Mouse (Mus musculus) small intestine, adult 2 months (tissue): ENCODE data around the gene Rimklb. TPM values are rescaled to one million over a fixed set of nuclear protein-coding genes. Genes with fewer than 3 reads are reported as not detected.

Source experiments
- H3K27ac ChIP-seq: fragments of 200-500 bp; 2 replicates; pipeline ENCODE4 v1.5.1; 2012; ENCODE audit warnings: low read depth, low read length, control low read depth, inconsistent platforms; ENCODE audit not compliant: insufficient read depth
- H3K27me3 ChIP-seq: fragments of 200-500 bp; 2 replicates; pipeline ENCODE4 v1.6.1; 2012; ENCODE audit warnings: mild to moderate bottlenecking, moderate library complexity, low read length, inconsistent platforms; ENCODE audit not compliant: control insufficient read depth, insufficient read depth
- H3K36me3 ChIP-seq: fragments of 200-500 bp; 2 replicates; pipeline ENCODE4 v1.6.1; 2012; ENCODE audit warnings: mild to moderate bottlenecking, low read length, control low read depth, inconsistent platforms; ENCODE audit not compliant: control insufficient read depth, insufficient read depth
- H3K4me1 ChIP-seq: fragments of 200-500 bp; 2 replicates; pipeline ENCODE4 v1.6.1; 2012; ENCODE audit warnings: low read length, inconsistent platforms, mixed read lengths; ENCODE audit not compliant: control insufficient read depth, insufficient read depth, insufficient read length
- H3K4me3 ChIP-seq: fragments of 200-500 bp; 2 replicates; pipeline ENCODE4 v1.5.1; 2012; ENCODE audit warnings: low read depth, mild to moderate bottlenecking, control low read depth, inconsistent platforms, low read length, moderate library complexity
- CTCF ChIP-seq: fragments of 200-500 bp; IDR thresholded peaks from 2 replicates; pipeline ENCODE4 v1.5.1; 2012; ENCODE audit warnings: low read depth, mild to moderate bottlenecking, control low read depth, inconsistent platforms, low read length, moderate library complexity, mixed read lengths; ENCODE audit not compliant: insufficient replicate concordance, insufficient read length; ENCODE audit errors: extremely low read depth
- POLR2A ChIP-seq: fragments of 200-500 bp; IDR thresholded peaks from 2 replicates; pipeline ENCODE4 v1.6.1; 2012; ENCODE audit warnings: low read depth, mild to moderate bottlenecking, control low read depth, inconsistent platforms, low read length, moderate library complexity
- WGBS: fragments of 180-500 bp; shearing (Covaris S2); methylation state at CpG from one replicate; pipeline ENCODE4 v1.1.7; 2018; 5-methylcytosine and 5-hydroxymethylcytosine counted together
- polyA plus RNA-seq: library from polyadenylated mRNA; depleted of rRNA; stranded (reverse); fragments of >200 nt; gene quantifications from 2 replicates; pipeline ENCODE4 v1.2.3, GENCODE M21; 2012

The Rimklb gene
- polyA plus RNA-seq, 1 experiment, result not detected

DNA sequence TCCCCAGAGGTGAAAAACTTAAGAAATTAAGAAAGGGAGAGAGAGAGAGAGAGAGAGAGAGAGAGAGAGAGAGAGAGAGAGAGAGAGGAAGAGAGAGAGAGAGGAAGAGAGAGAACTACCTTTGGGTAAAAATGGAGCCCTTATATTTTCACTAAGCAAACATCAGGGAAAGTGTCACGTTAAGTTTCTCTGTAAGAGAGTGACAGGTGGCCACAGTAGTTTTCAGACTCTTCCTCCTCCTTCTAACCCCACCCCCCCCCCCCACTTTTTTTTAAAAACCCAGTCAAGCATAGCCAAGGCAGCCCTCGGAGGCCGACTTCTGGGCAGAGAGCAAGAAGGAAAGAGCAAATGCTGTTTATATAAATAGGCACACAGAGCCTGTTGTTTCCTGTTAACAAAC, 35.5 kb upstream of the Rimklb start:
- TF ChIP-seq CTCF, result no peak
- TF ChIP-seq POLR2A, result no peak
- WGBS, result 25% methylated on average over 3 of the region's 3 CpGs
- H3K27ac ChIP-seq, result no peak overlapping the region

DNA sequence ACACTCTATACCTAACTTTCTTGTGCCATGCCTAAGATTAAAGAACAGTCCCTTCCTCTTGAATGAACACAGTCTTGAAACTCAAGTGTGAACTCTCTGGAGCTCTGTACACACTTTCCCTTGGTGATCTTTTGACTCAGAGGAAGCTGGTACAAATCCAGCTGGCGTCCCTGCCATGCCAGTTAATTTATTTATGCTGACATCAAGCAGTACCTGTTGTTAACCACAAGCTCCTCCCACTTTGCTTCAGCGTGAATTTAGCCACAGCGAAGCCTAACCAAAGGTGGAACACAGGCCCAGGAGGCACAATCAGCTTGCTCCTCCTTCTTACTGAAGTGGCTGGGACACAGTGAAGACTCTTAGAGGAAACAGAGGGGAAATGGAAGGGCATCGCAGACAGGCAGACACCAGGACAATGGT, 34.3 kb upstream of the Rimklb start:
- 6% methylated on average over 4 of the region's 4 CpGs for WGBS
- Histone ChIP-seq H3K27me3 (no peaks in the 10 kb centered on the region), H3K36me3 (no peaks in the 10 kb centered on the region), H3K4me1 (no peaks in the 10 kb centered on the region), H3K4me3 (no peak overlapping the region), H3K27ac (no peak overlapping the region)
- TF ChIP-seq POLR2A, result no peak
- no peak for TF ChIP-seq CTCF

More for the DNA sequence above, 35.5 kb upstream of the Rimklb start:
- no peaks in the 10 kb centered on the region for H3K4me1 ChIP-seq
- no peaks in the 10 kb centered on the region for H3K36me3 ChIP-seq
- H3K4me3 ChIP-seq, result no peak overlapping the region
- H3K27me3 ChIP-seq, result no peaks in the 10 kb centered on the region

DNA sequence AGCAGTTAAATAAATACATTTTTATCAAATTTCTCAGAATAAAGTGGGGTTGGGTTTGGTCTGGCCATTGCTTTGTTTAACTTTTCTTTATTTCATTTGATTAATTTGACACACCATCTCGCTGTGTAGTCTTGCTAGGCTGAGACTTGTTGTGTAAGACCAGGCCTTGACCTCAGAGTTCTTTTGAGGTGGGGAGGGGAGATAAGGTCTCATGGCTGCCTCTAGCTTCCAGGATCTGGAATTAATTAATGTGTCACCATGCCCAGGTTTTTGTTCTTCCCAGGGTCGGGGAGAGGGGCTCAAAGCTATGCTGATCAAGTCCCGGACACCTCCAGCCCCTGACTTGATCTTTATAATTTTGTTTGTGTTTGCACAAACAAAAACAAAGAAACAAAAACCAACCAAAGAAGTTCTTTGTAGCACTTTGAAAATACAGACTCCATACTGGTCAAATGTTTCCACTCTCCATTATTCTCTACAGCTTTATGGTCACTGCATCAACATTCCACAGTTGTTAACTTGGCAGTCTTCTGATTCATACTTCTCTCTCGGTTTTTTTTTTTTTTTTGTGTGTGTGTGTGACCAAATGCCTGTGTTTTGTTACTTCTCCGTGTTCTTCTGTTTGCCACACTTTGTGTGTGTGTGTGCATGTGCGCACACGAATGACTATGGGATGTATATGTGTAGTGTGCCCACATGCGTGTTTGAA, 33.1 kb upstream of the Rimklb start:
- Histone ChIP-seq H3K27ac (no peak overlapping the region), H3K4me3 (no peak overlapping the region), H3K36me3 (no peaks in the 10 kb centered on the region), H3K4me1 (no peaks in the 10 kb centered on the region), H3K27me3 (no peaks in the 10 kb centered on the region)
- WGBS, result 65% methylated on average over 8 of the region's 8 CpGs
- TF ChIP-seq CTCF (no peak), POLR2A (no peak)

GRCm38 (mm10) chr6:122528136-122528535, 29.6 kb upstream of the Rimklb start:
- no peaks in the 10 kb centered on the region for H3K36me3 ChIP-seq
- WGBS, result 73% methylated on average over 11 of the region's 11 CpGs
- no peak overlapping the region for H3K4me3 ChIP-seq
- no peak overlapping the region for H3K27ac ChIP-seq
- TF ChIP-seq POLR2A (no peak), CTCF (no peak)
- no peaks in the 10 kb centered on the region for H3K27me3 ChIP-seq
- no peaks in the 10 kb centered on the region for H3K4me1 ChIP-seq

GRCm38 (mm10) chr6:122527596-122527995, 29.0 kb upstream of the Rimklb start:
- Histone ChIP-seq H3K4me3 (no peak overlapping the region), H3K27ac (no peak overlapping the region), H3K27me3 (no peaks in the 10 kb centered on the region), H3K4me1 (no peaks in the 10 kb centered on the region), H3K36me3 (no peaks in the 10 kb centered on the region)
- TF ChIP-seq POLR2A (no peak), CTCF (no peak)
- WGBS, result 18% methylated on average over 12 of the region's 12 CpGs

DNA sequence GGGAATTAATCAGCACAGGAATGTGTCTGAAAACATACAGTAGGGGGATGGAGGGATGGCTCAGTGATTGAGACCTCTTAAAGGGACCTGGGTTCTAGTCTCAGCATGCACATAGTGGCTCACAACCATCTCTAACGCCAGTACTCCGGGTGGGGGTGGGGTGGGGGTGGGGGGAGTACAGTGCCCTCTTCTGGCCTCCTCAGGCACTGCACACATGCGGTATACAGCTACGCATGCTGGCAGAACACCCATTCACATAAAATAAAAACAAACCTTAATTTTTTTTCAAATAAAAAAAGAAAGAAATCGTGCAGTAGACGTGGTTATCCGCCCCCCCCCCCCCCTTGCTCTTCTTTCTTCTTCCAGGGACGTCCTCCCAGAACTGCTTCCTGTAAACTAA, 24.7 kb upstream of the Rimklb start:
- Histone ChIP-seq H3K27me3 (no peaks in the 10 kb centered on the region), H3K36me3 (no peaks in the 10 kb centered on the region), H3K27ac (no peak overlapping the region), H3K4me3 (no peak overlapping the region), H3K4me1 (no peaks in the 10 kb centered on the region)
- no peak for TF ChIP-seq CTCF
- no peak for TF ChIP-seq POLR2A
- 80% methylated on average over 8 of the region's 8 CpGs for WGBS

- no peaks in the 10 kb centered on the region for H3K36me3 ChIP-seq
- no peaks in the 10 kb centered on the region for H3K27me3 ChIP-seq
- no peak overlapping the region for H3K27ac ChIP-seq
- H3K4me3 ChIP-seq, result no peak overlapping the region
- no peak for TF ChIP-seq POLR2A
- no peak for TF ChIP-seq CTCF
- WGBS, result 69% methylated on average over 9 of the region's 9 CpGs
- H3K4me1 ChIP-seq, result no peaks in the 10 kb centered on the region
Measured at GRCm38 (mm10) chr6:122522595-122522994, 24.0 kb upstream of the Rimklb start.

DNA sequence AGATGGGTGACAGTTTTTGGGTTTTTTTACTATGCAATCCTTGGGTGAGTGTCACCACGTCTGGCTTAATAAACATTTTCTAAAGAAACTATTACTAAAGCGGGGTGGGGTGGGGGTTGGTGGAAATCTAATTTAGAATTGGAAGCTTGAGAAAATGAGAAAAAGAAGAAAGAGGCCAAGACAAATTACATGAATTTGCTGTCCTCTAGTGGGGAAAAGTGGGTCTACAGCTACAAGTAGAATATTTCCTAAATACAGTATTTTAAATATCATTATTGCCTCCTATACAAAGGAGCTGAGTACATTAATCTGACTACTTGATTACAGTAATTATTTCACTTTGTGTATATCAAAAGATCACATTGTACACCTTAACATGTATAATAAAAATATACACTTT, 20.8 kb upstream of the Rimklb start:
- H3K27ac ChIP-seq, result no peak overlapping the region
- H3K27me3 ChIP-seq, result no peaks in the 10 kb centered on the region
- H3K36me3 ChIP-seq, result no peaks in the 10 kb centered on the region
- no peak for TF ChIP-seq POLR2A
- TF ChIP-seq CTCF, result no peak
- no peak overlapping the region for H3K4me3 ChIP-seq
- 39% methylated on average over 2 of the region's 2 CpGs for WGBS
- no peaks in the 10 kb centered on the region for H3K4me1 ChIP-seq
